Mouse (Mus musculus): ENCODE results near the gene Naglu. TPM values are rescaled to one million over a fixed set of nuclear protein-coding genes. Genes with fewer than 3 reads are reported as not detected.
A peak's percentile ranks its signal among the peaks of the same experiment; 100 is the strongest.

Naglu gene
- polyA plus RNA-seq, 1 experiment from 2014 or later: 18.9 TPM

DNA sequence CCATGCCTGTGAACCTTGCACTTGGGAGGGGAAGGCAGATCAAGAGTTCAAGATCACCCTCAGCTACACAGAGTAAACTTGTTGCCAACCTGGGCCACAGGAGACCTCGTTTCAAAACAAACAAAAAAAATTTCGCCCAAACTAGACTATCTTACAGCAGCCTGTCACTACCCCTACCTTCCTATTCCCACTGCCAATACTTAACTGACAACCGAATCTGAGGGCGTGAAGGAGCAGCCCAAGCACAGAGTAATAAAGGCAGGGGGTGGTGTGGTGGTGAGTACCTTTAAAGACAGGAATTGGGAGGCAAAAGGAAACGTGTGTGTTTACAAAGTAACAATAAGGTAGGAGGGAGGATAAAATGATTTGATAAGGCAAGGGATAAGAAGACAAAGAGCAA, 40.9 kb downstream of the Naglu start:
- H3K27ac ChIP-seq (ENCODE audit: low read length): no peak overlapping the region
- ATAC-seq (no peak), DNase-seq (ENCODE audit: low spot score) (no peak)
- H3K9me3 ChIP-seq (ENCODE audit: low read length): no peaks in the 10 kb centered on the region
- no peak overlapping the region for H3K4me3 ChIP-seq (ENCODE audit: low read depth, low read length)
- H3K4me1 ChIP-seq (ENCODE audit: insufficient read depth, low read depth, low read length): no peaks in the 10 kb centered on the region
- no peak overlapping the region for H3K9ac ChIP-seq (replicated peaks; ENCODE audit: low read depth)
- no peak for TF ChIP-seq CTCF (IDR thresholded peaks at IDR 0.05)
- no peak for TF ChIP-seq EP300 (IDR thresholded peaks at IDR 0.05)
- 37% methylated on average over 5 of the region's 5 CpGs for WGBS
- no peak overlapping the region for H3K4me2 ChIP-seq (replicated peaks; ENCODE audit: low read depth, low read length)
- peaks cover 7% of the 10 kb centered on the region; the same call in 1 of the 2 replicates for H3K36me3 ChIP-seq (ENCODE audit: insufficient read depth, low read length)
- H3K27me3 ChIP-seq (replicated peaks; ENCODE audit: insufficient read depth, low read length): no peaks in the 10 kb centered on the region

DNA sequence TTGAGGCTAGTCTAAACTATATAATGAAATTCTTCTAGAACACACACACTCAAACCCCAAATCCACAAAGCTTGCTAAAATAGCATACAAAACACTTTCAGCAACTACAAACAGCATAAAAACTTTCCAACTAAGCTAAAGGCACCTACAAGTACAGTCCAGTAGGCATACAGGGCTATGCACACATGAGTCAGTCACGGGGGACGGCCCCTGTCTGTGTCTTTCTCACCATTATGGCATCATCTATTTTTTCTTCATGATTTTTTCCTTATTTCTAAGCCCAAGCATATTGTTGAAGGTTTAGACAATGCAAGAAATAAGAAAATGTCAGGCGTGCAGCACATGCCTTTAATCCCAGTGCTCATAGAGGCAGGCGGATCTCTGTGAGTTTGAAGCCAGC, 41.4 kb downstream of the Naglu start:
- TF ChIP-seq CTCF (IDR thresholded peaks at IDR 0.05): no peak
- TF ChIP-seq EP300 (IDR thresholded peaks at IDR 0.05): no peak
- Histone ChIP-seq H3K4me2 (replicated peaks; ENCODE audit: low read depth, low read length) (no peak overlapping the region), H3K36me3 (ENCODE audit: insufficient read depth, low read length) (peaks cover 7% of the 10 kb centered on the region; the same call in 1 of the 2 replicates), H3K9ac (replicated peaks; ENCODE audit: low read depth) (no peak overlapping the region), H3K27ac (ENCODE audit: low read length) (no peak overlapping the region), H3K4me1 (ENCODE audit: insufficient read depth, low read depth, low read length) (no peaks in the 10 kb centered on the region), H3K4me3 (ENCODE audit: low read depth, low read length) (no peak overlapping the region), H3K27me3 (replicated peaks; ENCODE audit: insufficient read depth, low read length) (no peaks in the 10 kb centered on the region), H3K9me3 (ENCODE audit: low read length) (no peaks in the 10 kb centered on the region)
- 89% methylated on average over 4 of the region's 4 CpGs for WGBS
- no peak for DNase-seq (ENCODE audit: low spot score)
- no peak for ATAC-seq

- no peak overlapping the region for H3K9ac ChIP-seq (replicated peaks; ENCODE audit: low read depth)
- H3K4me1 ChIP-seq (ENCODE audit: insufficient read depth, low read depth, low read length): no peaks in the 10 kb centered on the region
- DNase-seq (ENCODE audit: low spot score): no peak
- no peaks in the 10 kb centered on the region for H3K9me3 ChIP-seq (ENCODE audit: low read length)
- H3K27ac ChIP-seq (ENCODE audit: low read length): no peak overlapping the region
- 90% methylated on average over 3 of the region's 3 CpGs for WGBS
- H3K4me3 ChIP-seq (ENCODE audit: low read depth, low read length): no peak overlapping the region
- TF ChIP-seq CTCF (IDR thresholded peaks at IDR 0.05): no peak
- TF ChIP-seq EP300 (IDR thresholded peaks at IDR 0.05): no peak
- ATAC-seq: no peak
- peaks cover 7% of the 10 kb centered on the region; the same call in 1 of the 2 replicates for H3K36me3 ChIP-seq (ENCODE audit: insufficient read depth, low read length)
- H3K4me2 ChIP-seq (replicated peaks; ENCODE audit: low read depth, low read length): no peak overlapping the region
- H3K27me3 ChIP-seq (replicated peaks; ENCODE audit: insufficient read depth, low read length): no peaks in the 10 kb centered on the region
These were observed 42.4 kb downstream of the Naglu start for GRCm38 (mm10) chr11:101112186-101112585.

DNA sequence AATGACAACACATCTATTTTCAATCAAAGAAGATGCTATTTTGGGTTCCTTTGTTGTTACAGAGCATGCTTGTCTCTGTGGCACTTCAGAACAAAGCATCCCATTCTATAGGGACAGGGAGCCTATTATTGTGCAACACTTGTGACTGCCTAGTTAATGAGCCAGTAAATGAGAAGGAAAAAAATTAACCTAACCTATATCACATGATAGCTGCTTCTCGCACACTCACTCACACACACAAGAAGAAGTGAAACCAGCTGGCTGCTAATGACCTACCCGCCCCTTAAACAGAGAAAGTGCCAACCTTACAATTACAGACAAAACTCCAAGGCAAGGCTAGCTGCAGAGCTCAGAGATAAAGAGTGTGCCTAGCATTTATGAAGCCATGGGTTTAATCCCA, 45.8 kb downstream of the Naglu start:
- DNase-seq (ENCODE audit: low spot score): peak; percentile 11
- Histone ChIP-seq H3K4me2 (replicated peaks; ENCODE audit: low read depth, low read length) (no peak overlapping the region), H3K4me3 (ENCODE audit: low read depth, low read length) (no peak overlapping the region), H3K9ac (replicated peaks; ENCODE audit: low read depth) (no peak overlapping the region), H3K4me1 (ENCODE audit: insufficient read depth, low read depth, low read length) (peaks cover 12% of the 10 kb centered on the region; the same call in 1 of the 2 replicates), H3K27ac (ENCODE audit: low read length) (no peak overlapping the region), H3K9me3 (ENCODE audit: low read length) (no peaks in the 10 kb centered on the region), H3K27me3 (replicated peaks; ENCODE audit: insufficient read depth, low read length) (no peaks in the 10 kb centered on the region), H3K36me3 (ENCODE audit: insufficient read depth, low read length) (no peaks in the 10 kb centered on the region)
- ATAC-seq: no peak
- WGBS: 79% methylated on average over 2 of the region's 2 CpGs
- TF ChIP-seq CTCF (IDR thresholded peaks at IDR 0.05) (no peak), EP300 (IDR thresholded peaks at IDR 0.05) (no peak)

GRCm38 (mm10) chr11:101118105-101118504, 48.3 kb downstream of the Naglu start:
- H3K4me1 ChIP-seq (ENCODE audit: insufficient read depth, low read depth, low read length): peaks cover 16% of the 10 kb centered on the region; the same call in 1 of the 2 replicates
- ATAC-seq: no peak
- no peaks in the 10 kb centered on the region for H3K27me3 ChIP-seq (replicated peaks; ENCODE audit: insufficient read depth, low read length)
- H3K9me3 ChIP-seq (ENCODE audit: low read length): no peaks in the 10 kb centered on the region
- DNase-seq (ENCODE audit: low spot score): peak; percentile 39
- no peaks in the 10 kb centered on the region for H3K36me3 ChIP-seq (ENCODE audit: insufficient read depth, low read length)
- H3K9ac ChIP-seq (replicated peaks; ENCODE audit: low read depth): peak overlapping the region; percentile 88; the same call in 1 of the 2 replicates
- peak overlapping the region; percentile 89; the same call in 1 of the 2 replicates for H3K27ac ChIP-seq (ENCODE audit: low read length)
- TF ChIP-seq CTCF (IDR thresholded peaks at IDR 0.05): no peak
- 0 out of 2 replicates have a peak, but pooled peaks have one; percentile 5 for TF ChIP-seq EP300 (IDR thresholded peaks at IDR 0.05)
- WGBS: 12% methylated on average over 4 of the region's 4 CpGs
- H3K4me2 ChIP-seq (replicated peaks; ENCODE audit: low read depth, low read length): peak overlapping the region; percentile 86
- H3K4me3 ChIP-seq (ENCODE audit: low read depth, low read length): no peak overlapping the region

GRCm38 (mm10) chr11:101119131-101119760, 49.4 kb downstream of the Naglu start:
- no peaks in the 10 kb centered on the region for H3K27me3 ChIP-seq (replicated peaks; ENCODE audit: insufficient read depth, low read length)
- no peaks in the 10 kb centered on the region for H3K36me3 ChIP-seq (ENCODE audit: insufficient read depth, low read length)
- peak overlapping the region; percentile 89 for H3K27ac ChIP-seq (ENCODE audit: low read length)
- peak overlapping the region; percentile 80 for H3K4me3 ChIP-seq (ENCODE audit: low read depth, low read length)
- H3K9ac ChIP-seq (replicated peaks; ENCODE audit: low read depth): peak overlapping the region; percentile 88
- peak overlapping the region; percentile 86 for H3K4me2 ChIP-seq (replicated peaks; ENCODE audit: low read depth, low read length)
- H3K9me3 ChIP-seq (ENCODE audit: low read length): no peaks in the 10 kb centered on the region
- peaks cover 16% of the 10 kb centered on the region; the same call in 1 of the 2 replicates for H3K4me1 ChIP-seq (ENCODE audit: insufficient read depth, low read depth, low read length)
- TF ChIP-seq CTCF (IDR thresholded peaks at IDR 0.05) (peak; percentile 64), EP300 (IDR thresholded peaks at IDR 0.05) (no peak)
- ATAC-seq (peak; percentile 74), DNase-seq (ENCODE audit: low spot score) (peak; percentile 24)
- 1% methylated on average over 36 of the region's 39 CpGs for WGBS

All from lung, postnatal 0 days (tissue).